Mouse (Mus musculus) adrenal gland, adult 18-20 months (tissue): ENCODE data around the gene Atrn. TPM values are rescaled to one million over a fixed set of nuclear protein-coding genes. Genes with fewer than 3 reads are reported as not detected.
"Not testable (repeated sequence)": the region's sequence is repeated elsewhere in the genome, so short reads cannot be mapped to it uniquely, and the experiment has no call there.

ENCODE experiments used
- DNase-seq, 2 experiments: peaks; one replicate each; pipeline ENCODE4 v3.0.0; 2021 to 2022; ENCODE audit warnings: low spot score in 2 of 2
- total RNA-seq, 2 experiments: library from RNA; stranded (reverse); gene quantifications; 1 replicate in 1 of 2; 2 replicates in 1 of 2; pipeline ENCODE4 v1.2.3; 2021

The Atrn gene
- total RNA-seq, 2 experiments from 2014 or later, result 24.0 to 32.1 TPM

- peak; percentile 79 to 85 for DNase-seq
Measured at GRCm38 (mm10) chr2:130950548-130950947, 44.3 kb downstream of the Atrn start.

DNA sequence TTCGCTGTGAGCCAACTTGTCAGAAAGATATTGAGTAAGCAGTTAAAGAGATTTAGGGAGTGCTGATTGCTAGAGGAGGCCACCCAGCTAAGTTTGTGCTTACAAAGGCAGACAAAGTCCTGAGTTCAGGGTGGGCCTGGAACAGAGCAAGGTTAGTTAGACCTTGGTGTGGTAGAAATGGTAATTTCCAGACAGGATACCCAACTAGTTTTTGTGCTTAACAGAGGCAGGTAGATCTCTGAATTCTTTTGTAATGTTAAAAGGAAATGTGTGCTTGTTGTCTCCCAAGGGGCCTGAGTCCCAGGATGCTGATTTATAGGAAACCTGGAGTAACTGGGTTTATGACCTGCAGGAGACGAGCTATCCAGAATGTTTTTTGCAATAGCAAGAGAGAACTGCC lies 52.6 kb downstream of the Atrn start:
- DNase-seq, result no peak

GRCm38 (mm10) chr2:130961851-130962250 lies 55.6 kb downstream of the Atrn start:
- DNase-seq, result no peak

DNA sequence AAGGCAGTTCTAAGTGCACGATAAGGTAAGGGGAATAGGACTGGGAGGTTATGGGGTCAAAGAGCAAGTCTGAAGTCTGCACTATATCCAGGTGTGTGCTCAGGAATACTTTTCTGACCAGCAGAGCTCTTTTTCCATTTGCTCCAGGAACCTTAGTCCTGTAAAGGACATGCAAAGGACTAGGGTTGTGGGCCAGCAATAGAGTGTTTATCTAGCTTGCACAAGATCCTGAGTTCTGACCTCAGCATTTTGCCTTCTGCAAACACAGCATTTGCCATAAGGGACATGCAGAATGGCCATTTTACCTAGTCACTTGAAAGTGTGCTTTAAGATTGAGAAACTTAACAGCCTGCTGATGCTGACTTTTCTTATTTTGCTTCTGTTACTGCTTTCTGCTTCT lies 58.7 kb downstream of the Atrn start:
- DNase-seq, result no peak

GRCm38 (mm10) chr2:130971030-130971429 lies 64.7 kb downstream of the Atrn start:
- DNase-seq, result no peak

- no peak for DNase-seq
Measured at GRCm38 (mm10) chr2:130972386-130972785, 66.1 kb downstream of the Atrn start.

GRCm38 (mm10) chr2:130974928-130975327 lies 68.6 kb downstream of the Atrn start:
- DNase-seq, result no peak

GRCm38 (mm10) chr2:130977589-130977988 lies 71.3 kb downstream of the Atrn start:
- no peak for DNase-seq

DNA sequence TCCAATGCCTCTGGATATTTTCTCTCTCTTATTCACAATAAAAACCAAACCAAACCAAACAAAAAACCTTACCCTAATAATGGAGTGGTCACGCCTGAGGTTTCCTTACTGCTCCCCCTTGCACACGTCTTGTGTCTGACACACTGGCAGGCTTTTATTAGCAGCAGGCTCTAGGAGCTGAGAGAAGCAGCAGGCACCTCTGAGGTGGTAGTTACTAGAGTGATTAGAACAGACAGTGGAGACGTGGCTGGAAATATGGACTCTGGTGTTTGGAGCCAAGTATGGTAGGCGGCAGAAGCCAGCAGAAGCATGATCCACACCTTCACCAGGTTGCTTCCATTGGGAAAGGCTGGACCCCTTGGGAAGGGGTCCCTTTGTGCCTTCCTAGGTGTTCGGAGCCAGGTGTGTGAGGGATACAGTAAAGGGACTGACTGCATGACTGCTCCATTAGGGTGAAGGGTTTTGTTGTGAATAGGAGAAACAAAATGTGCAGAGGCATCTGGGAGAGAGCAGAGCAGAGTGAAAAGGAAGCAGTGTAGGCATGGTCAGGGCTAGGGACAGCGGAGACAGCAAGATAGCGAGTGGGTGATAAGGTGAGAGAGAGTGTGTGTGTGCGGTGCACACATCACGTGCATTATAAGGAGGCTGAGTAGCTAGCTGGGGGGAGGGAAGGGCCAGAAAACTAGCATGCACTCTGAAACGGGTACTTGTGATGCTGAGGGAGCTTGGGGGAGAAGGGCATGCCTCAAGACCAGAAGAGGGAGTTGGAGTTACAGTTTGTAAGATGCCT lies 72.0 kb downstream of the Atrn start:
- no peak for DNase-seq

GRCm38 (mm10) chr2:130979138-130979537 lies 72.8 kb downstream of the Atrn start:
- no peak for DNase-seq

DNA sequence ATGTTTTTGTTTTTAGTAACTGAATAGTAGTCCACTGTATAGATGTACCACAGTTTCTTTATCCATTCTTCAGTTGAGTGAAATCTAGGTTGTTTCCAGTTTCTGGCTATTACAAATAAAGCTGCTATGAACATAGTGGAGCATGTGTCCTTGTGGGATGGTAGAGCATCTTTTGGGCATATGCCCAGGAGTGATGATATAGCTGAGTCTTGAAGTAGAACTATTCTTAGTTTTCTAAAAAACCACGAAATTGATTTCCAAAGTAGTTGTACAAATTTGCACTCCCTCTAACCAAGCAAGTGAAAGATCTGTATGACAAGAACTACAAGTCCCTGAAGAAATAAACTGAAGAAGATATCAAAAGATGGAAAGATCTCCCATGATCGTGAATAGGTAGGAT lies 86.5 kb downstream of the Atrn start:
- DNase-seq, result no peak

DNA sequence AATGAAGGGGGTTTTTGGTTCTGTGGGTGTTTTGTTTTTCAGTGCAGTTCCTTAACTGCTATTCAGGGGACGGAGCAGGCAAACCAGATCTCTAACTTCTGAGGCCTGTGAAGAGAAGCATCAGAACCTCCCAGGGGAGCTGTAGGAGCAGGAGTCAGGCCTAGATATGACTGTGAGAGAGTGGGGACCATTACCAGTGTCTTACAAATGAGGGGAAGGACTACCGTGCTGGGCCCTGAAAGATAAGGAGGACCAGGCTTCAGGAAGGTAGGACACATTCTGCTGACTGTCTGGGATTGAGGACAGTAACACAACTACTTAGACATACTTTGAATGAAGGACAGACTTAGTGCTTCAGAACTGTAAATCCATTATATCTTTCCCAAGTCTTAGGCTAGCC lies 102.8 kb downstream of the Atrn start:
- no peak for DNase-seq

DNA sequence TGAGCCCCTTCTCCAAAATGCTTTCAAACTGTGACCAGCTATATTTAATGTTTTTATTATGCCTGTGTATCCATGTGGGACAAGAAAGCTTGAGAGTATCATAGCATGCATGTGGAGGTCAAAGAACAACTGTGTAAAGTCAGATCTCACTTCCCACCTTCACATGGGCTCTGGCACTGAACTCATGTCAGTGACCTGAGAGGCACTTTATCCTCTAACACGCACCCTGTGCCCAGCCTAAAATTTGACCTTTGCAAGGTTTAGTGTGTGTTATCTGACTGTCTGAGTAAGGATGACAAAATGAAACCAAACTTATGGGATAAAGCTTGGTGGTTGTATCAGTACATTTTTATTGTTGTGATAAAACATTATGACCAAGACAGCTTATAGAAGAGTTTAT lies 104.3 kb downstream of the Atrn start:
- no peak for DNase-seq

- DNase-seq, result no peak
Measured at GRCm38 (mm10) chr2:131025230-131025629, 118.9 kb downstream of the Atrn start.

GRCm38 (mm10) chr2:131026941-131027340 lies 120.6 kb downstream of the Atrn start:
- no peak for DNase-seq

DNA sequence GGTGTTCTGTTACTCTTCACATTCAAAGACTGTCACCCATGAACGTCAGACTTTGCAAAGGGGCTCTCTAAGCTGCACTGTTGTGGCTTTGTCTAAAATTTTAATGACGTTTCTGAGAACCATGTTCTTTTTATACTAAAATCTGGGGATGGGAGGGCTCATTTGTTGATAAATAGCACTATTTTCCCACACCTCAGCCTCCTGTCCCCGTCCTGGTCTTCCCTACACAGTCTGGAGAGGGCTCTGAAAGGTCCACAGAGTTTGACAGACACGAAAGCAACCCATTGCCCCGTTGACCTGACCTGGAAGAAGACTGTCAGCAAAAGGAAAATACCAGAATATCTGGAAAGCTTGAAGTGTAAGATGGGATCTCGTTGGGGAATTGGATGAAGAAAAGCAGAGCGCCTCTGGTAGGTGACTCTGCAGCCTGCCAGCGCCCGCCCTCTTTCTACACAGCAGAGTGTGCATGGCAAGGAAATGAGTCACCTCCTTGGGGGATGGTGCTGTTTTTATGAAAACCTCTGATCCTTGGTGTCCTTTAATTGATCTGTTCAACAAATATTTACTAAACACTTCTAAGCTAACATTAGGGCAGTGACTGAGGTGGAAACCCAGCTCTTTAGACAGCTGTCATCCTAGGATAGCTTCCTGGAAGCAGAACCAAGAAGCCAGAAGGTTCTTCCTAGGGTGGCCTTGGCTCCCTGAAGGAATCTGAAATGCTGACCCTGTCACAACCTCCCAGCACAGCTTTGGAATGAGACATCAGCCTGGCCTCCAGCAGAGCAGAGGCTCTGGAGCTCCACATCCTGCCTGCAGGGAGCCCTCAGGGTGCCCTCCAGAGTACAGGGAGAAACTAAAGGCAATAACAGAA lies 123.0 kb downstream of the Atrn start:
- DNase-seq, result no peak

DNA sequence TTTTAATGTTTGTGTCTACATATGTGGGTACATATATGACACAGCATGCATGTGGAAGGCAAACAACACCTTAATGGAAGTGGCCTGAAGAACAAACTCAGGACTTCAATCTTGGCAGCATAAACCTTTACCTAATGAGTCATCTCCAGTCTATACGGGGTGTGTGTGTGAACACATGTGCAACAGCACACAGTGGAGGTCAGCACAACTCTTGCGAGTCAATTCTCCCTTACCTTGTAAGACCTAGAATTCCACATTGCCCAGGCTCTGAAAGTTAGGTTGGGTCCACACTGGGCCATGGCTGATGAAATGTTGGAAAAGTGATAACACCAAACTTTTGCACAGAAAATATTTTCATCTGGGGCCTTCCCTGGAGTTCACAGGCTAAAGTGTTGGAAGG lies 124.3 kb downstream of the Atrn start:
- DNase-seq, result no peak

DNA sequence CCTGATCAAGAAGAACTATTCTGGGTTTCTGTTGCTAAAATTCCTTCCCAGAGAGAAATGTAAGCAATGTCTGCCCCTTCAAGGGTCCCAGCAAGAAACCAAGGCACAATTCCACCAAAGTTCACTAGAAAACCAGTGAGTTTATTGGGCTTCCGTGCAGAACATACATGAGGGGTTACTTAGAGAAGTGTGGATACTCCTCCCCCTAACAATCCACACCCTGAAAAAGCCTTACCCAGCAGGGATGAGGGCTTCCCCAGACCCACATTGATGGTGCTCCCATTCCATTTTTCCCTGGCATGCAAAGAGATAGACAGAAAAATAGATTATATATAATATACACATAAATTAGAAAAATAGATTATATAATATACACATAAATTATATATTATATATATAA lies 124.7 kb downstream of the Atrn start:
- DNase-seq, result no peak

DNA sequence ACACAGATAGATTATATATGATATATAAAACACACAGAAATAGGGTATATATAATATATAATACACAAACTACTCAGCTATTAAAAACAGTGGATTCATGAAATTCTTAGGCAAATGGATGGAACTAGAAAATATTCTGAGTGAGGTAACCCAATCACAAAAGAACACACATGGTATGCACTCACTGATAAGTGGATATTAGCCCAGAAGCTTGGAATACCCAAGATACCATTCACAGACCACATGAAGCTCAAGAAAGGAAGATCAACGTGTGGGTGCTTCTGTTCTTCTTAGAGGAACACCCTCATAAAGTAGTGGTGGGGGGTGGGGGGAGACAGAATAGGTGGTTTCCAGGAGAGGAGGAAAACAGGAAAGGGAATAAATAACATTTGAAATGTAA lies 125.1 kb downstream of the Atrn start:
- not testable (repeated sequence) for DNase-seq

GRCm38 (mm10) chr2:131036343-131036742 lies 130.0 kb downstream of the Atrn start:
- no peak for DNase-seq

DNA sequence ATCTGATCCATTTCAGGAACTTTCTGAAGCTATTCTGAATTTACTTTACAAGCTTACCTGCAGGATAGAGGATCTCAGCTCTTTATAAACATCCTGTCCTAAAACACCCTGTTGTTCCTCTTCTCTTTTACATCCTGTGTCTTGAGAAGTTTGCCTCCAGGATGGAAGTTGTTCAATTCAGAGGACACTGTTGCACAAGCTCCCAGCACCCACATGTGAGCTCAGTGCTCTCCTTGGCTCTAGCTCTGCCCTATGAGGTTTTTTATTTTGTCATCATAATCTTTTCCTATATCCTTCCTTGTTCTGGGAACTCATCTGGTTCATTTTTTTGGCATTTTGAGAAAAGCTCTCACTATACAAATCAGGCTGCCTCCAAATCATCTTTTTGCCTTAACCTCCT lies 130.5 kb downstream of the Atrn start:
- DNase-seq, result no peak
